Mouse (Mus musculus) G1E-ER4 (cell line): Measurements from ENCODE around the gene Tiparp. TPM values are rescaled to one million over a fixed set of nuclear protein-coding genes. Genes with fewer than 3 reads are reported as not detected.

Source experiments
- GATA1 ChIP-seq: IDR thresholded peaks from one replicate; pipeline ENCODE4 v1.8.0; 2012; ENCODE audit warnings: low read length, inconsistent platforms
- polyA plus RNA-seq: library from polyadenylated mRNA; stranded (reverse); fragments of >175 nt; gene quantifications from 2 replicates; pipeline ENCODE4 v1.2.3, GENCODE M21; 2012

The Tiparp gene
- polyA plus RNA-seq, 1 experiment = 1.4 TPM

DNA sequence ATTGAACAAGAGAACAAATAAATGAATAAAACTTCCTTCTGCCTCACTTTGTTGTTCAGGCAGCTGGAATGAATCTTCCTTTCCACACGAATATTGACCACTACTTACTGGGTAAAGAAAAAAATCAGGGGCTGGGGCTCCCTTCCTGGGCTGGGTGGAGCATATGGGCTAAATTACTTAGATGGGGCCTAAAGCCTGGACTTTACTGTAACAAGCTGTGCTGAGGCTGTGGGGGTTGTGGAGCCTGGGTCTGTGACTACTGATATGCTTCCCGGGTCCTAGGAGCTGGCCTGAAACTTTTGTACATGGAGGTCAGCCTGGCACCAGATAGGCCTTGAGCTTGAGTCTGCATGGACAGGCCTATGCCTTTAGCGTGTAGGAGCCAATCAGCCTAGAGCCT, 60.2 kb downstream of the Tiparp start:
- no peak for TF ChIP-seq GATA1

- no peak for TF ChIP-seq GATA1
These were observed 64.6 kb downstream of the Tiparp start for GRCm38 (mm10) chr3:65592850-65593249.

- TF ChIP-seq GATA1 = no peak
These were observed 66.3 kb downstream of the Tiparp start for GRCm38 (mm10) chr3:65594493-65594892.

DNA sequence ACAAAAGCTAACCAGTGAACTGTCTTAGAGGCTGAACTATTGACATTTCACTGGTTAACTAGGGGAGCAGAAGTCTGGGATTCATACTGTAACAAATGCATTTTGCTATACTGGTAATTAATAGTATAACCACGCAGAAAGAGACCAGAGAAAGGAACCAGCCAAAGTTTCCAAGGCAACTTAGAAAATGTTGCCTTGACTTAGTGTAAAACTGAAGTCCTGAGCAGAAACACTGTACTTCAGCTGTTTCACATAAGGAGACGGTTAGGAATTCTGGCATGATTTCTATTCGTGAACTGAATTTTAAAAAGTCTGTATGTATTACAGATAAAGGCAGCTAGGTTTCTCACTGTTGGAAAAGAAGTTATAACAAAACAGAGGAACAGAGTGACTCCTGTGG, 67.0 kb downstream of the Tiparp start:
- TF ChIP-seq GATA1 = no peak

- TF ChIP-seq GATA1 = no peak
These were observed 70.0 kb downstream of the Tiparp start for GRCm38 (mm10) chr3:65598071-65598830.

- TF ChIP-seq GATA1 = no peak
These were observed 70.9 kb downstream of the Tiparp start for GRCm38 (mm10) chr3:65599151-65599550.

DNA sequence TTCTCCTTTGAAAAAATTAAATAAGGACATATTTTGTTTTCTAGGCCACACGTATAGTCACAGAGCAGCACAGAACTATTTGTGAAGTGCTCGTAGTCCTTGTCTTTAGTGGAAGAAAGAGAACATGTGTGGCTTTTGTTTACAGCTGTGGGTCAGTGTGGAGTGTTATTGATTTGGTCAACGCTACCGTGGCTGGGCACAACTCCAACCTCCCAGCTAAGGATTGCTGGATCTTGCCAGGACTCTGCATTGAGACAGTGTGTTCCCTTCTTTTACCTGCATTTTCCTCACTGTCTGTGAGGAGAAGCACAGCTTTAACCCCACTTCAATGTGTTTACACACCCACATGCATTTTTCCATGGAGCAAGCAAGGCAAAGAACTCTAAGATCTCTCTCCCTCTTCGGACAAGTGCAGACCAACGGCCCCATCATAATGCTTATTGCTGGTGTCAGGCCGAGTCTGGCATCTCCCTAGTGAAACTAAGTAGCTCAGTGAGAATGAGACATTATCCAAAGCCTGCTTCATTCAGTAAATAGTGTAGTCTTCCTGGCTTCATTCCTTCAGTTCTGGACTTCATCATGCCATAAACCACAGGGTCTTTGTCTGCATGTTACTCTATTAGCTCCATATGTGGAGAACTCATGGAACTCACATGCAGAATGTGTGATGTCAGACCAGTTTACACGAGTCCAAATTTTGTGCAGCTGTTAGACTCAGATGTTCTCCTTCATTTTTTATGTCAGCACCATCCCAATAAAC, 73.3 kb downstream of the Tiparp start:
- TF ChIP-seq GATA1 = no peak

DNA sequence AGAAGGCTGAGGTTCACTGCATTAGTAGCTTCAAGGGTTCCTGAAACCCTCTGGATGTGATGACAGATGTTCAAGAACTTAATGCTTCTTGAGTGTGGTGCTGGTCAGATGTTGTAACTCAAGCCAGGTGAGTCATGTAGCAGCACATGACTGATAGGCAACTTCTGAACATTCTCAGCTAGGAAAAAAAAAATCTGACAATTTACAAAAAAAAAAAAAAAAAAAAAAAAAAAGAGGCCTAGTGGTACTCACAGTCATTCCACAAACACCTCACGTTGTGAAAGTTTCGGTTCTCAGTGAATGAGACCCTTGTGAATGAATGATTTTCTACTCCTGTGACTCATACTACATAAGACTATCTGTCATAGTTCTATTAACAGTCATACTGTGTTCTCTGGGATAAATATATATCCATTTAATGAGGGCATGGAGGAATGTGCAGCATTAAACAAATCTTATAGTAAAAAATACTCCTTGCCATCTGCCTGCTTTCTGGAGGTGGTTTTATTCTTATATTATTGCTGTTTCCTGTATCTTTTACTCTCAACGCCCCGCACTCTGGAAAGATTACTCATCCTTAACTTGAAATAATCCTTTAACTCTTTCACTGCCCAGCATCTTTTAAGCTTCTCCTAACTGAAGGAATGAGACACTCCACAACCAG, 75.3 kb downstream of the Tiparp start:
- no peak for TF ChIP-seq GATA1

Other genes starting within 250 kb of the Tiparp start
- gene Ssr3, start 135.8 kb upstream of the Tiparp start, polyA plus RNA-seq = 5.2 and 10.1 TPM in 2 replicates
- gene Lekr1, start 137.8 kb downstream of the Tiparp start, polyA plus RNA-seq = not detected in 2 replicates